Comparison of ENCODE assay signal across 10 mouse cellular contexts in genomic region chr8:11463889-11464706, GRCm38 (mm10). TPM values are rescaled to one million over a fixed set of nuclear protein-coding genes. Genes with fewer than 3 reads are reported as not detected.
DNase-seq lines count a peak whose midpoint lies in the region; ATAC-seq and TF ChIP-seq lines count a peak whose summit lies in the region.
"Had no signal": no experiment of that assay in that cellular context is flagged by ENCODE, and none has a peak within 500 bp of the region (broad histone marks: within the 10 kb centered on the region; RNA-seq: fewer than 3 reads in every experiment).

No protein-coding gene starts in this region.

- no peak overlapping the region for H3K4me2 ChIP-seq in midbrain, embryonic 13.5 days (replicated peaks)

- no peaks in the 10 kb centered on the region for H3K27me3 ChIP-seq in thymus, adult 2 months (ENCODE audit: control insufficient read depth, insufficient read depth, low read length)
- H3K27me3 ChIP-seq in midbrain, embryonic 13.5 days: no peaks in the 10 kb centered on the region

- H3K4me3 ChIP-seq in macrophage (ENCODE audit: inconsistent target): no peak overlapping the region; the same call in 1 of the 2 replicates
- H3K4me3 ChIP-seq in thymus, adult 2 months (ENCODE audit: control insufficient read depth, insufficient read depth, low read length): no peak overlapping the region
- no peak overlapping the region for H3K4me3 ChIP-seq in midbrain, embryonic 13.5 days (replicated peaks)

- H3K9me3 ChIP-seq in midbrain, embryonic 13.5 days: peaks cover 5% of the 10 kb centered on the region; the same call in 1 of the 2 replicates

- peak; percentile 77 for DNase-seq in adrenal gland, adult 2 months
- no peak for DNase-seq in adrenal gland, adult 18-20 months (ENCODE audit: low spot score in 2 of 2)
- peak; percentile 89 for DNase-seq in A20 (ENCODE audit: low read depth, low spot score)
- no peak for DNase-seq in thymus, adult 2 months
- DNase-seq in thymus, postnatal 36 days: no peak
- DNase-seq: cerebellum, adult 8-10 months; forebrain, postnatal 0 days had no signal

- no peak for TF ChIP-seq POLR2A in thymus, adult 2 months (IDR thresholded peaks at IDR 0.05; ENCODE audit: control insufficient read depth, extremely low read depth, insufficient read depth, low read length, poor library complexity)

- H3K79me2 ChIP-seq in macrophage (ENCODE audit: inconsistent target): peaks cover 85% of the 10 kb centered on the region

- 3% methylated on average over 12 of the region's 12 CpGs for WGBS in macrophage (ENCODE audit: missing documents)
- 15% methylated on average over 12 of the region's 12 CpGs for WGBS in thymus, adult 2 months
- 87% methylated on average over 12 of the region's 12 CpGs for WGBS in midbrain, embryonic 13.5 days

- no peak for TF ChIP-seq CTCF in thymus, adult 2 months (IDR thresholded peaks at IDR 0.05; ENCODE audit: borderline replicate concordance, control insufficient read depth, extremely low read depth, insufficient read depth, low read length, poor library complexity)

- peak overlapping the region; percentile 96 for H3K27ac ChIP-seq in macrophage
- no peak overlapping the region for H3K27ac ChIP-seq in thymus, adult 2 months (ENCODE audit: control insufficient read depth, insufficient read depth, low read length)
- H3K27ac ChIP-seq in midbrain, embryonic 13.5 days: no peak overlapping the region

- peaks cover 19% of the 10 kb centered on the region for H3K36me3 ChIP-seq in macrophage (ENCODE audit: inconsistent target)
- H3K36me3 ChIP-seq in thymus, adult 2 months (ENCODE audit: control insufficient read depth, insufficient read depth, low read length): no peaks in the 10 kb centered on the region
- H3K36me3 ChIP-seq in midbrain, embryonic 13.5 days: no peaks in the 10 kb centered on the region

- peak; percentile 72 for ATAC-seq in granulocyte monocyte progenitor cell, adult 5-6 weeks (replicated peaks; ENCODE audit: poor library complexity, severe bottlenecking)
- no peak for ATAC-seq in midbrain, embryonic 13.5 days
- ATAC-seq: forebrain, postnatal 0 days had no signal

- H3K9ac ChIP-seq in midbrain, embryonic 13.5 days (replicated peaks): no peak overlapping the region
- H3K9ac ChIP-seq: forebrain, postnatal 0 days had no signal

- peaks cover 18% of the 10 kb centered on the region for H3K4me1 ChIP-seq in thymus, adult 2 months (replicated peaks; ENCODE audit: control insufficient read depth, insufficient read depth, low read length)
- H3K4me1 ChIP-seq in midbrain, embryonic 13.5 days (replicated peaks): peaks cover 8% of the 10 kb centered on the region

RNA-seq across cellular contexts. Expression of gene Rab20, which starts 14.4 kb away (rescaled TPM):
- 1 to 10 TPM; 7.9 to 9.6 TPM for total RNA-seq in adrenal gland, adult 2 months (2021)
- 16.6 and 19.6 TPM in 2 replicates for polyA plus RNA-seq in adrenal gland, adult 2 months (2012; rRNA removed)
- total RNA-seq in adrenal gland, adult 18-20 months (2021): 1 to 10 TPM; 6.9 to 7.5 TPM
- total RNA-seq in granulocyte monocyte progenitor cell, adult 5-6 weeks (2014; fragmentation: Nextera tagmentation): 3.5 and 4.6 TPM in 2 replicates
- total RNA-seq in granulocyte monocyte progenitor cell, adult 5-6 weeks (2017): 0.69 and 4.8 TPM in 2 replicates
- 100 to 1,000 TPM in 16 of 26 experiments, 10 to 100 TPM in 10; 27.6 to 226 (median 130) TPM for total RNA-seq in macrophage (2018; cell fraction: chromatin; rRNA removed)
- 100 to 1,000 TPM in 15 of 26 experiments, 10 to 100 TPM in 11; 37.4 to 240 (median 123) TPM for total RNA-seq in macrophage (2018; cell fraction: cytosol; rRNA removed)
- total RNA-seq in macrophage (2018; cell fraction: nucleus; rRNA removed): 100 to 1,000 TPM in 19 of 26 experiments, 10 to 100 TPM in 7; 23.3 to 210 (median 160) TPM
- 31.9 to 52.1 TPM (median 35.7 TPM) in 3 replicates for polyA plus RNA-seq in macrophage (2018)
- polyA plus RNA-seq in thymus, adult 2 months (2012; rRNA removed): 9.6 and 15.0 TPM in 2 replicates
- 0.28 and 0.36 TPM in 2 replicates for polyA plus RNA-seq in midbrain, embryonic 13.5 days (2015; fragmentation: Nextera tagmentation; extraction: Ambion mirVana)

RNA-seq across cellular contexts. Expression of gene Naxd, which starts 33.2 kb away (rescaled TPM):
- 10 to 100 TPM; 67.2 to 75.3 TPM for total RNA-seq in adrenal gland, adult 2 months (2021)
- 103 and 114 TPM in 2 replicates for polyA plus RNA-seq in adrenal gland, adult 2 months (2012; rRNA removed)
- 10 to 100 TPM; 67.0 to 72.6 TPM for total RNA-seq in adrenal gland, adult 18-20 months (2021)
- 69.3 and 72.1 TPM in 2 replicates for total RNA-seq in granulocyte monocyte progenitor cell, adult 5-6 weeks (2014; fragmentation: Nextera tagmentation)
- 58.3 and 70.2 TPM in 2 replicates for total RNA-seq in granulocyte monocyte progenitor cell, adult 5-6 weeks (2017)
- total RNA-seq in macrophage (2018; cell fraction: chromatin; rRNA removed): 100 to 1,000 TPM in 4 of 26 experiments, 10 to 100 TPM in 22; 27.5 to 110 (median 70.6) TPM
- total RNA-seq in macrophage (2018; cell fraction: cytosol; rRNA removed): 10 to 100 TPM; 24.7 to 46.5 (median 36.7) TPM
- 10 to 100 TPM; 25.5 to 74.3 (median 54.0) TPM for total RNA-seq in macrophage (2018; cell fraction: nucleus; rRNA removed)
- polyA plus RNA-seq in macrophage (2018): 30.7 to 40.1 TPM (median 32.9 TPM) in 3 replicates
- polyA plus RNA-seq in thymus, adult 2 months (2012; rRNA removed): 162 and 168 TPM in 2 replicates
- polyA plus RNA-seq in midbrain, embryonic 13.5 days (2015; fragmentation: Nextera tagmentation; extraction: Ambion mirVana): 151 and 158 TPM in 2 replicates

Comparison
In these comparisons a context has a peak if more than half of its experiments do, and no peak if none do; other contexts are left out.
1. DNase-seq: peak in adrenal gland, adult 2 months (single experiment) and A20 (single experiment); none in adrenal gland, adult 18-20 months (0 of 2), thymus, adult 2 months (single experiment) and thymus, postnatal 36 days (0 of 2).